Mouse (Mus musculus) testis, adult 2 months (tissue): ENCODE data around the gene Gm20388. TPM values are rescaled to one million over a fixed set of nuclear protein-coding genes. Genes with fewer than 3 reads are reported as not detected.

Experiments
- H3K27ac ChIP-seq: fragments of 200-500 bp; 2 replicates; pipeline ENCODE4 v1.5.1; 2012; ENCODE audit warnings: low read depth, low read length; ENCODE audit not compliant: control insufficient read depth, insufficient read depth
- H3K27me3 ChIP-seq: fragments of 200-500 bp; 2 replicates; pipeline ENCODE4 v1.6.1; 2012; ENCODE audit warnings: mild to moderate bottlenecking, low read length, moderate library complexity; ENCODE audit not compliant: control insufficient read depth, insufficient read depth
- H3K36me3 ChIP-seq: fragments of 200-500 bp; 2 replicates; pipeline ENCODE4 v1.6.1; 2012; ENCODE audit warnings: mild to moderate bottlenecking, low read length; ENCODE audit not compliant: control insufficient read depth, insufficient read depth
- H3K4me1 ChIP-seq: fragments of 200-500 bp; 2 replicates; pipeline ENCODE4 v1.6.1; 2012; ENCODE audit warnings: low read length; ENCODE audit not compliant: control insufficient read depth, insufficient read depth
- H3K4me3 ChIP-seq: fragments of 200-500 bp; 2 replicates; pipeline ENCODE4 v1.5.1; 2012; ENCODE audit warnings: low read depth, mild to moderate bottlenecking, low read length, moderate library complexity, mixed read lengths; ENCODE audit not compliant: control insufficient read depth
- CTCF ChIP-seq: fragments of 200-500 bp; IDR thresholded peaks from 2 replicates; pipeline ENCODE4 v1.5.1; 2012; ENCODE audit warnings: low read depth, mild to moderate bottlenecking, inconsistent platforms, low read length, moderate library complexity; ENCODE audit not compliant: control insufficient read depth, insufficient read depth, insufficient replicate concordance
- POLR2A ChIP-seq: fragments of 200-500 bp; IDR thresholded peaks from 2 replicates; pipeline ENCODE4 v1.6.1; 2012; ENCODE audit warnings: low read depth, mild to moderate bottlenecking, inconsistent platforms, low read length, moderate library complexity; ENCODE audit not compliant: control insufficient read depth
- polyA plus RNA-seq: library from polyadenylated mRNA; depleted of rRNA; stranded (reverse); fragments of >200 nt; gene quantifications from 2 replicates; pipeline ENCODE4 v1.2.3, GENCODE M21; 2012

The Gm20388 gene
- polyA plus RNA-seq, 1 experiment = 5.6 TPM

DNA sequence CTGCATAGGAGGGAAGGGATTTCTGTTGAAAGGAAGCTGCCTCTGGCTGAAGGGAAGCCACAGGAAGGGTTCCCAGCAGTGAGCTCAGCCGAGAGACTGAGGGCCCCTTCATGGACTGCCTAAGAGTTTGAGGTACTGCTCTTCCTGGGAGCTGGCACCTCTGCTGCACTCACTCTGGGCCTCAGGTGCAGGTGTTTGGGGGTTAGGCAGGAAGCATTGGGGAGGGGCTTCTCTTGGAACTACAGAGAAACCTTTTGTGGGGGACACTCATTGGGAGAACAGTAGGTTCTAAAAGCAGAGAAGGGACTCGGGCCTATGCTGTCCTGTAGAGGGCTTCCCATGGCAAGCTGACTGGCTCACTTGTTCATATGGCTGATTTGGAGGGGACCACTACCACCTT, 4323.9 kb downstream of the Gm20388 start:
- TF ChIP-seq CTCF = no peak
- TF ChIP-seq POLR2A = no peak
- Histone ChIP-seq H3K36me3 (no peaks in the 10 kb centered on the region), H3K27ac (no peak overlapping the region), H3K4me1 (peaks cover 13% of the 10 kb centered on the region), H3K27me3 (no peaks in the 10 kb centered on the region), H3K4me3 (no peak overlapping the region)

DNA sequence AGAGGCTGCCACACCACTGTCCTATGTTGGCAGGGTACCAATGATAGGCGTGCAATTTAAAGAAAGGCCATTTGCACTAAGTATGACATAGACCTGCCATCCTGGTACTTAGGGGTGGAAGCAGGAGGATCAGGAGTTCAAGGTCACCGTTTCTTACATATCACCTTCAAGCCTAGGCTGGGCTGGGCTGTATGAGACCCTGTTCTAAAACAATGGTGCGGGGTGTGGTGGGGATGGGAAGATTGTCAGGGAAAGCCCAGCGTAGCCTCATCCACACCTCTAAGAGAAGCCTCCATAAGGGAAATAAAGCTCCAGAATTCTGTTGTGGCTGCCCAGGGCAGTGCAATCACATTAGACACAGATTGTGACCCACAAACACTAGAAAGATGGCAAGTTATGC, 4324.9 kb downstream of the Gm20388 start:
- TF ChIP-seq CTCF = no peak
- TF ChIP-seq POLR2A = no peak

DNA sequence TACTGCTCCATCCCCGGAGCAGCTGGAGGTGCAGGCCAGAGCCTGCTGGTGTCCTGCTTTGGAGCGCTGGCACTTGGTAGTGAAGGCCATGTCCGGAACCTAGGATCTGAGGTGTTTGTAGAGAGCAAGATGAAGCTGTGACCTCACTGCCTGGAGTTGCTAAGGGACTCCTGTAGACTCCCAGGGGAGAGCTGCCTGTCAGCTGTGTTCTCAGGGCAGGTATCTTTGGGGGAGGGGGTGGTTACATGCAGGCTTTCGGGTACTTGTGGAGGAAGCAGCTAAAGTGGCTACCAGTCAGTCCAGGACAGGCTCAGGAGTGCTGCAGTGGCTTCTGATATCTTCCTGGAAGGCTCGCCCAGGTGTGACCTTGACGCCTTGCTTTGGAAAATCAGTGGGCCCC, 4328.7 kb downstream of the Gm20388 start:
- no peaks in the 10 kb centered on the region for H3K36me3 ChIP-seq
- no peak for TF ChIP-seq CTCF
- no peak for TF ChIP-seq POLR2A
- no peak overlapping the region for H3K4me3 ChIP-seq
- H3K27me3 ChIP-seq = no peaks in the 10 kb centered on the region
- no peak overlapping the region for H3K27ac ChIP-seq
- no peaks in the 10 kb centered on the region for H3K4me1 ChIP-seq

More for the DNA sequence above, 4324.9 kb downstream of the Gm20388 start:
- Histone ChIP-seq H3K4me3 (no peak overlapping the region), H3K27me3 (no peaks in the 10 kb centered on the region), H3K36me3 (no peaks in the 10 kb centered on the region), H3K4me1 (peaks cover 11% of the 10 kb centered on the region), H3K27ac (no peak overlapping the region)

DNA sequence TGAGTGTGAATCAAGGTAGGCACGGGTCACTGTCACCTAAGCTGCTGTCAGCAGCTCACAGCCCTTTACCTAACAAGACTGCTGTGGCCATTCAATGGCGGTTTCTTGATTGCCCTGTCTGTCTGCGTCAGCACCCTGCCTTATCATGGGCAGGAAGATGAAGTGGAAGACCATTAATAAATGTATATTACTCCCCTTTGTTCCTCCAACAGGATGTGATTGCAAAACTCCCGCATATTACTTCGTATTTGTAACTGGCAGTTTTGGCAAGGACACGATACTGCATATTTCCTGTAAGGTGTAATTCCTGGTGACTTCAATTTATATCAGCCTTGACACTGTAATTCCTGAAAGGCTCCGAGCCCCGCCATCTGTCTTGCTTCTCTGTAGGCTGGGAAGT, 4330.3 kb downstream of the Gm20388 start:
- Histone ChIP-seq H3K36me3 (no peaks in the 10 kb centered on the region), H3K27me3 (no peaks in the 10 kb centered on the region), H3K4me3 (no peak overlapping the region), H3K4me1 (no peaks in the 10 kb centered on the region), H3K27ac (no peak overlapping the region)
- TF ChIP-seq CTCF = no peak
- TF ChIP-seq POLR2A = no peak

DNA sequence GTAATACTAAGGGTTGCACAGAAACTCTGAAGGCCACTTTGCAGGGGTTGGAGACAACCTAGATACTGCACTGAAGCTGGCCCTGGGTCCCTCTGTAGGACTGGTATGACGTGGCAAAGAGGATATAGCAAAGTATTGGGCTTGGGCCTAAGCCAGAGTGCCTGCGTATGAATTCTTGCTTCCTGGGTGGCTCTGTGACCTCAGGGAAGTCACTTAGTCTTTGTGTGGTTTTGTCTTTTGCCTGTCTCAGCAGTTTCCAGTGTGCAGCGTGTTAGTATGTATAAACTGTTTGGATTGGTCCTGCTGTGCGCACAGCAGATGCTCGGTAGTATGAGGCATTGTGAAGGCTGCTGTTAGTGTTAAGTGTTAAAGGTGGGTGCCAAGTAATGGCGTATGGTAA, 4331.6 kb downstream of the Gm20388 start:
- Histone ChIP-seq H3K36me3 (no peaks in the 10 kb centered on the region), H3K4me3 (no peak overlapping the region), H3K4me1 (no peaks in the 10 kb centered on the region), H3K27ac (no peak overlapping the region), H3K27me3 (no peaks in the 10 kb centered on the region)
- TF ChIP-seq CTCF (no peak), POLR2A (no peak)

DNA sequence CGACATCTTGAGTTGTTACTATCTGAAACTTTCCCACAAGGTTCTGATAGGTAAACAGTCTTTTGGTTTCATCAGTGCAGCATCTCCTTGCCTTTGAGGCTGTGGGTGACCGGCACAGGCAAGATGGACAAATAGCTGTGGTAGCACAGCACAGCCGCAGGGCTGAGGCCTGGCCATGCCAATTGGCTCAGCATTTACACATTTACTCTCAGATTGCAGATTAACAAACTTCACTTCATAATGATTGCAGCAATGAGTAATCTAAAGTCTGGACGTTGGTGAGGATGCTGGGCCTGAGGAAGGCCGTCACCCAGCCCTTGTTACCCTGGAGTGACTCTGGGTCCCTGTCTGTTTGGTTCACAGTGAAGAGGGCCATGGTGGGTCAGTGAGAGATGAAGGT, 4332.3 kb downstream of the Gm20388 start:
- H3K36me3 ChIP-seq = no peaks in the 10 kb centered on the region
- H3K27ac ChIP-seq = no peak overlapping the region
- no peaks in the 10 kb centered on the region for H3K4me1 ChIP-seq
- no peaks in the 10 kb centered on the region for H3K27me3 ChIP-seq
- H3K4me3 ChIP-seq = no peak overlapping the region
- no peak for TF ChIP-seq CTCF
- TF ChIP-seq POLR2A = no peak

DNA sequence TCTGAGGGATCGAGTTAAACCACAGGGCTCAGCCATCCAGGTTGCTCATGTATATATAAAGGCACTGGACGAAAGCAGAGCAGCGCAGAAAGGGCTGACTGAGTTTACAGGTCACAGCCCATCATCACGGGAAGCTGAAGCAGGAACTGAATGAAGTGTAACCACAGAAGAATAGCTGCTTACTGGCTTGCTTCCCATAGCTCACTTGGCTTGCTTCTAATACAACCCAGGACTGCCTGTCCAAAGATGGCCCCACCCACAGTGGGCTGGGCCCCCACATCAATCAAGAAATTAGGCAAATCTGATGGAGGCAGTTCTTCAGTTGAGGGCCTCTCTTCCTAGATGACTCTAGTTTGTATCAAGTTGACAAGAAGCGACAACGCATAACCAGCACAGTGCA, 4336.9 kb downstream of the Gm20388 start:
- Histone ChIP-seq H3K4me3 (no peak overlapping the region), H3K4me1 (no peaks in the 10 kb centered on the region), H3K27me3 (no peaks in the 10 kb centered on the region), H3K27ac (no peak overlapping the region), H3K36me3 (no peaks in the 10 kb centered on the region)
- TF ChIP-seq POLR2A = no peak
- no peak for TF ChIP-seq CTCF

DNA sequence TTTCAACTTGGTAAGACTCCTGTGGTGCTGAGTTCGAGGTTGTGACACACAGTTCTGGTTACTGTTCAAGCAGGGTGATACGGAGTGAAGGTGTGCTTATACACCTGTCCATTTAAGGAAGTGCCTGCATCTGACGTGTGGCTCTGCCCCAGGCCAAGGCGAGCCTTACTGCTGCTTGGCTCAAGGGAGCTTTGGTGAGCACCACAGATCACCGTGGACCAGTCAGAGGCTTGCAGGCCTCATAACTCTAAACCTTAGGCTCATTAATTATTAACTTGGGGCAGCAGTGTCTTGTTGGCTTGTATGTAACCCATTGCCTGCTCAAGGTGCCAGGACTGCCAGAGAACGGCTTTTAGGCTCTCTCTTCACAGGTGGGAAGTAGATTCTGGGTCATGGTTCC, 4338.0 kb downstream of the Gm20388 start:
- Histone ChIP-seq H3K36me3 (no peaks in the 10 kb centered on the region), H3K4me3 (no peak overlapping the region), H3K4me1 (no peaks in the 10 kb centered on the region), H3K27ac (no peak overlapping the region), H3K27me3 (no peaks in the 10 kb centered on the region)
- TF ChIP-seq CTCF (no peak), POLR2A (no peak)
